Mouse (Mus musculus): ENCODE results near the gene Anks1b.

DNA sequence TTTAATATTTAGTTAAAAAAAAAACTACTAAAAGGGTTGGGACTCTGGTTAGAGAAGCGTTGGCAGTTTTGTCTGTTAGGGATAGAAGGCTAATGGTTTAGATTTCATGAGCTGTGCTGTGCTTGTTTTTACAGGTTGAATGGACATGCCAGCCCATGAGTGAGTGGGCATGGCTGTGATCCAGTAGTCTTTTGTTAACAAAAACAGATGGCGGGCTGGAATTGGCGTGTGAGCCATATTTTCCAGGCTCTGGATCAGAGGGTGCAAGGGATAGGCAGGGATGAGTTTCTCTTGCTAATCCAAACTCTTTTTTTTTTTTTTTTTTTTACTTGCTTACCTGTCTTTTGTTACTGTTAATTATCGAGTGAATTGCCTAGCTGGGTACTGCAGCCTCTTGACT, 38.6 kb downstream of the Anks1b start:
- TF ChIP-seq CTCF (IDR thresholded peaks at IDR 0.05; ENCODE audit: control insufficient read depth, insufficient read depth, insufficient replicate concordance, low read depth, low read length) (no peak), POLR2A (IDR thresholded peaks at IDR 0.05; ENCODE audit: control insufficient read depth, low read depth, low read length) (no peak)

Data from testis, adult 2 months (tissue).